Mouse (Mus musculus): ENCODE results near the gene Ttc9c.

DNA sequence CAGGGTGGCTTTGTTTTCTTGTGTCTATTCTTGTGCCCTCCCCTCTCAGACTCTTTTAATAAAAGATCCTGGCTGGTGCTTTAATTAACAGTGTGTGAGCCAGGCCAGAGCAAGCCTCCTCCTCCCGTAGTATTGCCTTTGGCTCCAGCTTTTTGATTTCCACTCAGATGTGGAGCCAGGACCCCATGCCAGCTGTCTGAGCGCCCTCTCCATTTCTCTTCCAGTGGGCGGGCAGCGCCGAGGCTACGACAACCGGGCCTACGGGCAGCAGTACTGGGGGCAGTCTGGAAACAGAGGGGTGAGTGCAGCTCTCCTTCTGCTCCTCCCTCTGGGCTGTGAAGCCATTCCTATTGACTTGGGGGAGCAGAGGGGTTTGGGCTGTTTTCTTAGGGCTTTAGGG, 11.5 kb upstream of the Ttc9c start:
- TF ChIP-seq CTCF (IDR thresholded peaks at IDR 0.05; ENCODE audit: control insufficient read depth, insufficient read depth, insufficient replicate concordance, low read depth, low read length) (no peak), POLR2A (IDR thresholded peaks at IDR 0.05; ENCODE audit: control insufficient read depth, low read depth, low read length) (no peak)
